Mouse (Mus musculus) splenic B cell, adult 2 months (primary cell): Measurements from ENCODE around the gene Omp.

Source experiments
- DNase-seq: peaks from one replicate; pipeline ENCODE4 v3.0.0-alpha.2; 2011; ENCODE audit warnings: low read depth, low spot score
- H3K27me3 ChIP-seq: 2 replicates; pipeline ENCODE4 v1.6.1; 2012; ENCODE audit warnings: mild to moderate bottlenecking, low read length, moderate library complexity, mixed read lengths; ENCODE audit not compliant: control insufficient read depth, poor library complexity, insufficient read depth, severe bottlenecking
- H3K36me3 ChIP-seq: 2 replicates; pipeline ENCODE4 v1.6.1; 2012; ENCODE audit warnings: mild to moderate bottlenecking, low read length, moderate library complexity, mixed read lengths; ENCODE audit not compliant: control insufficient read depth, poor library complexity, insufficient read depth, severe bottlenecking

Gene Omp

DNA sequence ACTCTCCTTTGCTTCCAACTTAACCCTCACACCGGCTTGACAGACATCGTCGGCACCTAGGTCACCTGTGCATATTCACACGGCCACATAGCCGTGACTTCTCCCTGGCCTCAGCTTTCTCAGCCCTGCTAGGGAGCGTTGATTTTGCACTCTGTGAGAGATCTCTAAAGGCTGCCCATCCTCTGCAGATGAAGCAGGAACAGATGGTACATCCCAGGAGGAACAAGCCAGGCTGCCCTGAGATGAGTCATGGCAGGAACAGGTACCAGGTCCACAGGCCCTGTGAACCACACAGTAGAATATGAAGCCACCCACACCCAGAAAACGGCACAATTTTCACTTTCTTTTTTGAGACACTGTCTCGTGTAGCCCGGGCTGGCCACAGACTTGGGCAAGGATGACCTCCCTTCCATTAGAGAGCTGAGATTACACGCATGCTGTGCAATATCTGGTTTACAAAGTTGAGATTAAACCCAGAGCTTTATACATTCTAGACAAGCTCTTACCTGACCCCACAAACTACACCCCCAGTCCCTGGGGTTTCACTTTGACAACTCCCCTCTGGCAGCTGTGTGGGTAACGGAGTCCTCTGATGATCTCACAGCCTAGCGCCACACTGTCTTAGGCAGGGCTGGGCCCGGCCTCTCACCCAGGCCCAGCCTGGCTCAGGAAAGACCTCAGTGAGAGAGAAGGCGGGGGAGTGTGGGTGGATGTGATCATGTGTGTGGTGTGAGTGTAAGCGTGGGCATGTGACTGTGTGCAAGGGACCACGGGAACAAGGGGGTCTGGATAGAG, 36.5 kb downstream of the Omp start:
- peak; percentile 61 for DNase-seq
- H3K36me3 ChIP-seq: no peaks in the 10 kb centered on the region
- no peaks in the 10 kb centered on the region for H3K27me3 ChIP-seq

DNA sequence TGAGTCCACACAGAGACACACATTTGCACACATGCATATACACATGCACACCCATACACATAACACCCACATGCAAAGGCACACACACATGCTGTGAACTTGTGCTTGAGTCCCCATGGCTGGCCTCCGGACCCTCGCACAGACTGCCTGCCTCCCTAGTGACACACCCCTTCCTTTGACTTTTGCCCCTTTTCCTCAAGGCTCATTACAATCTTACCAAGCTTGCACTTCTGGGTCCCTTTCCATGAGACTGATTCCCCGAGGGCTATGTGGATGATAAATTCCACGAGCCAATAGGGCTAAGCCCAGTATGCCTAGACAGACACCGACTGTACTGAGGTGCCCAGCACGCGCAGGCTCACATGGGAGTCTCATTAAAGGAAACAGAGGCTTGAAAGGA, 39.0 kb downstream of the Omp start:
- Histone ChIP-seq H3K36me3 (no peaks in the 10 kb centered on the region), H3K27me3 (no peaks in the 10 kb centered on the region)
- no peak for DNase-seq

GRCm38 (mm10) chr7:98104481-98105435, 40.5 kb downstream of the Omp start:
- no peaks in the 10 kb centered on the region for H3K27me3 ChIP-seq
- no peaks in the 10 kb centered on the region for H3K36me3 ChIP-seq
- DNase-seq: no peak

GRCm38 (mm10) chr7:98103942-98104292, 41.4 kb downstream of the Omp start:
- DNase-seq: no peak
- Histone ChIP-seq H3K27me3 (no peaks in the 10 kb centered on the region), H3K36me3 (no peaks in the 10 kb centered on the region)

- H3K27me3 ChIP-seq: no peaks in the 10 kb centered on the region
- H3K36me3 ChIP-seq: no peaks in the 10 kb centered on the region
- peak; percentile 82 for DNase-seq
Measured at GRCm38 (mm10) chr7:98103002-98103941, 42.0 kb downstream of the Omp start.

GRCm38 (mm10) chr7:98102488-98102887, 42.8 kb downstream of the Omp start:
- Histone ChIP-seq H3K27me3 (no peaks in the 10 kb centered on the region), H3K36me3 (no peaks in the 10 kb centered on the region)
- no peak for DNase-seq

DNA sequence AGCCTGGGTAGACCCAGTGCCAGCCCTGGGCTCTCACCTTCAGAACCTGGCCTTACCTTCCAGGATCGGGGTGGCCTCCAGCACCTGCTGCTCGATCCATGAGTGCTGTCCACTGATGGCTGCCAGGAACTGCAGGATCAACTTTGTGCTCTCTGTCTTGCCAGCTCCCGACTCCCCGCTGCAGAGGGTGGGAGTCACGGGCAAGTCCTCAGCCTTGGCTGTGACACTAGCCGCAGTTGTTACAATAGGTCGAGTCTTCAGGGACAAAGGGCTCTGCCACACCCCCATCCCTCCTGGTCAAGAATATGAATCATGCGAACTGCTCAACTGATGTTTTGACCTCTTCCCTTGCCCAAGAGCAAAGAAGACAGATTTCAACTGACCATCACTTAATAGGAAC, 47.7 kb downstream of the Omp start:
- no peak for DNase-seq
- Histone ChIP-seq H3K36me3 (no peaks in the 10 kb centered on the region), H3K27me3 (no peaks in the 10 kb centered on the region)

GRCm38 (mm10) chr7:98095852-98096251, 49.5 kb downstream of the Omp start:
- no peaks in the 10 kb centered on the region for H3K36me3 ChIP-seq
- no peak for DNase-seq
- no peaks in the 10 kb centered on the region for H3K27me3 ChIP-seq
